Mouse (Mus musculus) cerebellum, adult 9-11 months (tissue): Measurements from ENCODE around the gene Cipc.

ENCODE experiments used
- DNase-seq: peaks from one replicate; pipeline ENCODE4 v3.0.0; 2022

Gene Cipc

GRCm38 (mm10) chr12:86931919-86932574 is 14.8 kb upstream of the Cipc start:
- peak; percentile 54 for DNase-seq

DNA sequence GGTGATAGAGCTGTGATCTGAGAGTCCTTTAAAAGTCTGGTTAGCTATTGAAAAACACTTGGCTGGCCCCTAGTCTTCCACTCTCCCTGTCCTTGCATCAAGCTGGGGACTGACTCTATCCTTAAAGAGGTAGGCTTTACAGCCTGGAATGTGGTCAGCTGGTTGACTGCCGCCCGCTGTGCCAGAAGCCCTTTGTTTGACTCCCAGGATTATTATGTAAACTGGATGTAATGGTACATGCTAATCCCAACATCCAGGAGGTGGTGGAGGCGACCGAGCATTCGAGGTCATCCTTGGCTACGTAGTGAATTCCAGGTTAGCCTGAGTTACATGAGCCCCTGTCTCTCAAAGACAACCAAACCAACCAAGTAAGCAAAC is 14.3 kb upstream of the Cipc start:
- DNase-seq, result peak; percentile 16

GRCm38 (mm10) chr12:86934748-86935147 is 12.1 kb upstream of the Cipc start:
- DNase-seq, result no peak

- DNase-seq, result no peak
Observed at GRCm38 (mm10) chr12:86935692-86936282, 11.1 kb upstream of the Cipc start.

- DNase-seq, result no peak
Observed at GRCm38 (mm10) chr12:86936587-86937343, 10.1 kb upstream of the Cipc start.

DNA sequence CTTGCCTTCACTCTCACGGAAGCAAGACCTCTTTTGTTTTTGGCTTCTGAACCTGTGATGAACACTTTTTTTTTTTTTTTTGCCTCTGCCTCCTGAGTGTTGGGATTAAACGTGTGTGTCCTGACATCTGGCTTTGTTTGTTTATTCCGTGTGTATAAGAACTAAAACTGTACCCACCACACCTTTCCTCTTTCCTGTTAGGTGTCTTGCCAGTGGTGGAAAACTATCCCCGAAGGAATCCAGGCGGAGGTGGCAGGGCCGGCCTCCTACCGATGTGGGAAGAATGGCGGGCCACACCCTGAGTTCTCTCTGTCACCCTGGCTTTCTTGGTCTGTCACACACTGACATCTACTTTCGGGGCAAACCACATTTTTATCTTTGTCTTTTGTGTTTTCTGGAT is 8.3 kb upstream of the Cipc start:
- DNase-seq, result no peak

GRCm38 (mm10) chr12:86941173-86941572 is 5.7 kb upstream of the Cipc start:
- no peak for DNase-seq

GRCm38 (mm10) chr12:86941734-86942486 is 4.9 kb upstream of the Cipc start:
- DNase-seq, result no peak

DNA sequence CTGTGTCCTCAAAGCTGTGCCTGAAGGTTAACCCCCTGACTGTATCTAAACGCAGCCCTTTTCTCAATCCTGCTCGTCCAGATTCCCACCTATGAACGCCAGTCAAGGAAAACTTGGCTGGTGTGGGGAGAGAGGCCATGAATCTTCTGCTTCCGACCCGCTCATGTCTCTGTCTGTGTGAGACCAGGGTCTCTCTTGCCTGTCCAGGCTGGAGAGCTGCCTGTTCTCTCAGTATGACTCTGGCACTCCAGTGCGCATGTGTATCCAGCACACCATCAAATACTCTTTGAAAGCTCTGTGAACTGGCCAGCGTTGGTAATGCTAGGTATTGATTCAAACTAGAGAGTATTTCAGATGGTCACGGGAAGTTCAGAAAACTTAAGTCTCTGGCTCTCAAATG is 3.4 kb upstream of the Cipc start:
- no peak for DNase-seq

DNA sequence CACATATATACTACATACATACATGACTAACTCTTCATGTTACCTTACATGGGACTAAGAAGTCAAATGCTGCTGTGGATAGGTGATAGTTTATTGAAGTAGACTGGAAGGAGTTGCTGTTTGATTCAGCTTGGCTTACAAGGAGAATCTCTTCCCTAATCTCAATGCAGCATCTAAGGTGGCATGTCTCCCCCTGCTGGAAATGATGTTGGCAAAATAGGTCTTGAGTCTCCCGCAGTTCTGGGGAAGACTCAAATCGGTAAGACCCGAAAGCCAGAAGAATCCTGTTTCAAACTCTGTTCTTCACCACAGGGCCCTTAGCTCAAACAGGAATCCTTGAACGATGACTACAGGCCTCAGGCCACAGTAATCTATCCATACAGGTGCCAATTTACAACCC is 1.7 kb upstream of the Cipc start:
- peak; percentile 81 for DNase-seq

- no peak for DNase-seq
Observed at GRCm38 (mm10) chr12:86946301-86946781, 502 bp upstream of the Cipc start.

GRCm38 (mm10) chr12:86947681-86948401 is 998 bp downstream of the Cipc start:
- peak; percentile 99 for DNase-seq

DNA sequence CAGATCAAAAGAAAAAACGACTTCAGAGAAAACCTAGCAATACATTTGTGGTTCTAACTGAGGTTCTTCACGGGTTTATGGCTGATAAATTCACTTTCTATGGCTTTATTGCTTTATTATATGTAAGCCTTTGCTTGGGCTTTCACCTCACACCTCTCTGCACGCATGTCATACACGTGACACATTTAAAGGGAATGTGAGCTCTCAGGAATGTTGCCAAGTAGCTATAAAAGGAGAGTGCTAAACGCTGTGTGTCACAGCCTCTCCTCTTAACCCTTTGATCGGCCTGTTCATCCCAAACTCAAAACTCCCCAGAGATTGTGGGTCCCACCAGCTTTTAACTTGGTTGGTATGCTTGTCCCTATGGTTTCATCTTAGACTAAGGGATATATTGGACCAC is 1.8 kb downstream of the Cipc start:
- peak; percentile 81 for DNase-seq

DNA sequence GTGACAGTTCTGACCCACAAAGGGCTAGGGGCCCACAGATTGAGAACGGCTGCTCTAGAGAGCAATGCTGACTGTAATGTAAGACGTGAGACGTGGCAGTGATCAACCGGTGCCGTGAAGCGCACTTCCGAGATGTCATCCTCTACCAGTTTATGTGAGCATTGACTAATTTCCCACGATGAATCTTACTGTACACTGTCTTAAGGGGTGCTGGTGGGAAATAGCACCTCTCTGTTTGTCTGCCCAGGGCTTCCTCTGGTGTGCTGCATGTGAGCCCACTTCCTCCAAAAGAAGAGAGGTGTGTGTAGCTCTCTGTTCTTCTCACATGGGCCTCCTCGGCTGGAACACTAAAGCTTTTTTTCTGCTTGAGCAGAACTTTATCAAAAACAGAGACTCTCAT is 2.7 kb downstream of the Cipc start:
- DNase-seq, result peak; percentile 50

DNA sequence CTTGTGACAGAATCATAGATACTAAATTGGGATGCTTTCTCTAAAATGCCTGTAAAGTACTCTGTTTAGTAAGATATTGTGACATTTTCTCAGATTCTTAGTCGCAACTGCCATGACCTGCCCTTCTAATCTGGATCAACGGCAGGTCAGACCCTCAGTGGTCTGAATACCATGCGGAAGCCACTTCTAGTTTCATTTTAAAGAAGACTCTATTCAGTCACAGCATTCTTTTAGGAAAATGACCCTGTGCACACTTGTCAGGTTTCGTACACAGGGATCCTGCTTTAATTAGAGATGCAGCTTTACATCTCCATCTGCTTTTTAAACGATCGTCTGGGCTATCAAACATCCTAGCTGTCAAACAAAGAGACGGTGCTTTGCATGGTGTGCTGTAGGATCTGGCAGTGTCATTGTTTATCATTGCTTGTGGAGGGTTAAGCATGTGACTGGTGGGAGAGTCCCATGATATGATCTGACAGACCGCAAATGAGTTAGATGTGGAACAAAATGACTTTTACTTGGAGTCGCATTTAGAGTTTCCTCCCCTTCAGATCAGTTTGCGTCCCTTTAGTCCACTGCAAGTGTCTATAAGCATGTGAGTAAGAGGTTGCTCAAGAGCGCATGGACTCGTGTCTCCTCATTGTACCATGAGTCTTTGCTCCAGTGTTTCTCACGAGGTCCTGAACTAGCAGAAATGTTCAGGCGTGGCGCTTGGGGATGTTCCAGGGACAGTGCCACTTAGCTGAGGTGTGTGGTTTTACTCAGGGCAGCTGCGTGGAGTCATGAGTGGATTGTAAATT is 3.5 kb downstream of the Cipc start:
- peak; percentile 59 for DNase-seq

GRCm38 (mm10) chr12:86950961-86951360 is 4.1 kb downstream of the Cipc start:
- peak; percentile 61 for DNase-seq

DNA sequence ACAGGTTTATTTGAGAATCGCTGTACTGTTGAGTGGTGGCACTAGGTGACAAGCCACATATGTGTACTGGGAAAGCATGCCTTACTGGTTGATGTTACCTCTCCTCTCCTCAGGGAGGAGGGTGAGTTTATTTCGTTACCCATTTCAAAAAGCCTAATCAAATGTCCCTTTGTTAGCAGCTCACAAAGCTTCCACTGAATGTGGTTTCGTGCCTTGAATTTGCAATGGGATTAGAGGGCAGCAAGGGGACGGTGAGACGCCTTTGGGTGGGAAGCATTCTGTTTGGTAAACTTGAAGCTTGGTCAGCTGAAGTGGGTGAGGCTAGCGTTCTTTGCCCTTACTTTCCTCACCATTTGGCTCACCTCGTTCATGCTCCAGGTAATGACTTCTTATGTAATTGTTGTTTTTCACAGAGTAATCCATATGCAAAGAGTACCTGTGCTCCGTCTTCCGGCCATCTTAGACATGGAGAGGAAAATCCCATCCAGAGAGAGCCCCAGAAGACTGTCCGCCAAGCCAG is 5.5 kb downstream of the Cipc start:
- DNase-seq, result no peak

- peak; percentile 42 for DNase-seq
Observed at GRCm38 (mm10) chr12:86955894-86956293, 9.1 kb downstream of the Cipc start.

DNA sequence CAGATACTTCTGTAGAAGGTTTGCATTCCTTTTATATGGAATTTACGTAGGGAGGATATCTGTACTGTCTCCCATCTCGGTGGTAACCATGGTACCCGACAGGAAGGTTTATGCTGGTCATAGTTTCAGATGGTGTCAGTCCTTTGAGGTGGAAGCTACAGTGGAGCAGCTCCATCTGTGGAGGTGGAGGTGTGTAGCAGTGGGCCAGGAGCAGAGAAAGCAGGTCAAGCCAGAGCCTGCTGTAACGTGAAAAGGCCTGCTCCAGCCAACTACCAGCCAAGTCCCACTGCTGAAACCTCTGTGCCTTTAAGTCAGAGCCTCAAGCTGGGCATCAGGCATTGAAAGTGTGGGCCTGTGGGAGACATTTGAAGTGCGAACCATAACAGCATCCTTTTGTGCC is 11.7 kb downstream of the Cipc start:
- peak; percentile 56 for DNase-seq

GRCm38 (mm10) chr12:86959661-86960060 is 12.8 kb downstream of the Cipc start:
- peak; percentile 61 for DNase-seq

DNA sequence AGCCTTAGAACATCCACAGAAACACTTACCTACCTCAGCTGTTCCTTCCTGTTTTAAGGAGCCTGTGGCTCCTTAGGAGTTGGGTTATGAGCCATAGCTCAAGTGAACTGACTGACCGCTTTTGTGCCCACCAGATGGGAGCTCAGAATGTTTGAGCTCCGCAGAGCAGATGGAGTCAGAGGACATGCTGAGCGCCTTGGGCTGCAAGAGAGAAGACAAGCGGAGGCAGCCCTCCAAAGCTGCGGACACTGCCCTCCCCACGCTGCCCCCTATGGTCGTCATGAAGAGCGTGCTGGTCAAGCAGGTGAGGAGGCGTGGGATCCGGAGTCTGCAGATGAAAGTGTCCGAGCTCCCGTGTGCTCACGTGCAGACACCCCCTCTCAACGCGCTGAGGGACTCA is 13.3 kb downstream of the Cipc start:
- DNase-seq, result peak; percentile 98
